Mouse (Mus musculus) heart, embryonic 11.5 days (tissue): Measurements from ENCODE around the gene Nek1. TPM values are rescaled to one million over a fixed set of nuclear protein-coding genes. Genes with fewer than 3 reads are reported as not detected.
"Not testable (repeated sequence)": the region's sequence is repeated elsewhere in the genome, so short reads cannot be mapped to it uniquely, and the experiment has no call there.

ENCODE experiments used
- ATAC-seq: fragments of 200-750 bp; cut with Nextera tagmentation; replicated peaks from 2 replicates; pipeline ENCODE4 v1.8.0; 2017; ENCODE audit warnings: moderate library complexity; ENCODE audit not compliant: insufficient number of reproducible peaks, low FRiP score, low TSS enrichment
- H3K27ac ChIP-seq: fragments of 300-500 bp; sonication (generic); 2 replicates; pipeline ENCODE4 v1.5.1; 2014; ENCODE audit warnings: mild to moderate bottlenecking, low read depth, low read length
- H3K27me3 ChIP-seq: fragments of 300-500 bp; sonication (generic); 2 replicates; pipeline ENCODE4 v1.6.1; 2014; ENCODE audit warnings: mild to moderate bottlenecking, low read length, mixed read lengths; ENCODE audit not compliant: control insufficient read depth, insufficient read depth
- H3K36me3 ChIP-seq: fragments of 300-500 bp; sonication (generic); 2 replicates; pipeline ENCODE4 v1.6.1; 2014; ENCODE audit warnings: mild to moderate bottlenecking, low read length, moderate library complexity, mixed read lengths; ENCODE audit not compliant: control insufficient read depth, insufficient read depth
- H3K4me1 ChIP-seq: fragments of 300-500 bp; sonication (generic); 2 replicates; pipeline ENCODE4 v1.6.1; 2014; ENCODE audit warnings: low read length; ENCODE audit not compliant: control insufficient read depth, insufficient read depth
- H3K4me2 ChIP-seq: fragments of 300-500 bp; sonication (generic); 2 replicates; pipeline ENCODE4 v1.6.1; 2014; ENCODE audit warnings: mild to moderate bottlenecking, moderate library complexity
- H3K4me3 ChIP-seq: fragments of 300-500 bp; sonication (generic); 2 replicates; pipeline ENCODE4 v1.5.1; 2014; ENCODE audit warnings: low read depth, low read length
- H3K9ac ChIP-seq: fragments of 300-500 bp; sonication (generic); 2 replicates; pipeline ENCODE4 v1.6.1; 2014; ENCODE audit warnings: mild to moderate bottlenecking, low read depth, low read length, moderate library complexity
- H3K9me3 ChIP-seq: fragments of 300-500 bp; sonication (generic); replicated peaks from 2 replicates; pipeline ENCODE4 v1.6.1; 2016; ENCODE audit warnings: low read length; ENCODE audit not compliant: control insufficient read depth
- WGBS: fragments of 180-500 bp; shearing (Covaris S2); extraction: QIAGEN DNeasy Blood & Tissue Kit; methylation state at CpG from one replicate; pipeline ENCODE4 v1.1.7; 2014; ENCODE audit not compliant: insufficient replicate concordance; 5-methylcytosine and 5-hydroxymethylcytosine counted together
- polyA plus RNA-seq: library from polyadenylated mRNA; unstranded; fragments of >200 nt; fragmentation: Nextera tagmentation; extraction: Ambion mirVana; gene quantifications from 2 replicates; pipeline ENCODE4 v1.2.1, GENCODE M21; 2014

The Nek1 gene
- polyA plus RNA-seq, 1 experiment from 2014 or later: 16.4 TPM

DNA sequence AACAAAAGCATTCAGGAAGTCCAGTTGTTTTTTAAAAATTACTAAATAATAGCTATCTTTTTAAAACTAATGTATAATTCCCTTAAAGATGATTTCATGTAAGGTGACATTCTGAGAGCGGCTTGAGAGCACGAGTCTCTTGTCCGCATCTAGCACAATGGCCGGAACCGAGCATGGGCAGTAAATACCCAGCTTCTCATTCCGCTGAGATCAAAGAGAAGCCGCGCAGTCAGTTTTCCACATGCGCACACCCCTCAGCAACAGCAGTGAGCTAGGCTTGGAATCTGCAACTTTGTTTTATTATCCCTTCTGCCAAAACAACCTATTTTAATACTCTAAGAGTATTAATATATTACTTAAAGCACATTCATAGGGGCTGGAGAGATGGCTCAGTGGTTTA lies 16.2 kb upstream of the Nek1 start:
- no peaks in the 10 kb centered on the region for H3K36me3 ChIP-seq
- no peak overlapping the region for H3K4me3 ChIP-seq
- no peak overlapping the region for H3K27ac ChIP-seq
- 79% methylated on average over 9 of the region's 9 CpGs for WGBS
- H3K9me3 ChIP-seq: no peaks in the 10 kb centered on the region
- ATAC-seq: no peak
- H3K4me2 ChIP-seq: no peak overlapping the region
- no peak overlapping the region for H3K9ac ChIP-seq
- H3K4me1 ChIP-seq: peaks cover 11% of the 10 kb centered on the region
- H3K27me3 ChIP-seq: no peaks in the 10 kb centered on the region

GRCm38 (mm10) chr8:60978496-60978895 lies 14.5 kb upstream of the Nek1 start:
- no peaks in the 10 kb centered on the region for H3K27me3 ChIP-seq
- no peaks in the 10 kb centered on the region for H3K36me3 ChIP-seq
- no peak overlapping the region for H3K4me3 ChIP-seq
- 0 out of 2 replicates have a peak, but pooled peaks cover 3% of the 10 kb centered on the region for H3K4me1 ChIP-seq
- no peak for ATAC-seq
- H3K9ac ChIP-seq: no peak overlapping the region
- H3K9me3 ChIP-seq: no peaks in the 10 kb centered on the region
- WGBS: 81% methylated on average over 5 of the region's 5 CpGs
- H3K27ac ChIP-seq: no peak overlapping the region
- H3K4me2 ChIP-seq: no peak overlapping the region

- ATAC-seq: no peak
- no peak overlapping the region for H3K27ac ChIP-seq
- no peak overlapping the region for H3K9ac ChIP-seq
- H3K27me3 ChIP-seq: no peaks in the 10 kb centered on the region
- no peaks in the 10 kb centered on the region for H3K36me3 ChIP-seq
- peak overlapping the region; percentile 88 for H3K4me2 ChIP-seq
- H3K9me3 ChIP-seq: no peaks in the 10 kb centered on the region
- H3K4me3 ChIP-seq: peak overlapping the region; percentile 68; the same call in 1 of the 2 replicates
- 19% methylated on average over 1 of the region's 1 CpGs for WGBS
- H3K4me1 ChIP-seq: 0 out of 2 replicates have a peak, but pooled peaks cover 3% of the 10 kb centered on the region
These were observed 11.6 kb upstream of the Nek1 start for GRCm38 (mm10) chr8:60981388-60981787.

- no peaks in the 10 kb centered on the region for H3K9me3 ChIP-seq
- H3K4me3 ChIP-seq: peak within 1 kb of the TSS; percentile 68
- H3K9ac ChIP-seq: peak within 1 kb of the TSS; percentile 87
- H3K4me1 ChIP-seq: 0 out of 2 replicates have a peak, but pooled peaks cover 3% of the 10 kb centered on the region
- peak within 1 kb of the TSS; percentile 88 for H3K4me2 ChIP-seq
- H3K27ac ChIP-seq: peak within 1 kb of the TSS; percentile 93
- no peaks in the 10 kb centered on the region for H3K36me3 ChIP-seq
- WGBS: under 1% methylated on average over 100 of the region's 101 CpGs
- no peaks in the 10 kb centered on the region for H3K27me3 ChIP-seq
- peak; percentile 100 for ATAC-seq
These were observed 10.0 kb upstream of the Nek1 start, which contains the start of gene Clcn3 for GRCm38 (mm10) chr8:60982701-60983687. Clcn3 (minus strand) TSS chr8:60983300.

- Histone ChIP-seq H3K9me3 (no peaks in the 10 kb centered on the region), H3K36me3 (no peaks in the 10 kb centered on the region), H3K4me1 (0 out of 2 replicates have a peak, but pooled peaks cover 3% of the 10 kb centered on the region), H3K27me3 (no peaks in the 10 kb centered on the region), H3K27ac (peak overlapping the region; percentile 93), H3K4me3 (peak overlapping the region; percentile 68), H3K9ac (peak overlapping the region; percentile 68), H3K4me2 (peak overlapping the region; percentile 88)
- WGBS: 11% methylated on average over 9 of the region's 9 CpGs
- peak; percentile 69 for ATAC-seq
These were observed 9.3 kb upstream of the Nek1 start for GRCm38 (mm10) chr8:60983688-60984079.

DNA sequence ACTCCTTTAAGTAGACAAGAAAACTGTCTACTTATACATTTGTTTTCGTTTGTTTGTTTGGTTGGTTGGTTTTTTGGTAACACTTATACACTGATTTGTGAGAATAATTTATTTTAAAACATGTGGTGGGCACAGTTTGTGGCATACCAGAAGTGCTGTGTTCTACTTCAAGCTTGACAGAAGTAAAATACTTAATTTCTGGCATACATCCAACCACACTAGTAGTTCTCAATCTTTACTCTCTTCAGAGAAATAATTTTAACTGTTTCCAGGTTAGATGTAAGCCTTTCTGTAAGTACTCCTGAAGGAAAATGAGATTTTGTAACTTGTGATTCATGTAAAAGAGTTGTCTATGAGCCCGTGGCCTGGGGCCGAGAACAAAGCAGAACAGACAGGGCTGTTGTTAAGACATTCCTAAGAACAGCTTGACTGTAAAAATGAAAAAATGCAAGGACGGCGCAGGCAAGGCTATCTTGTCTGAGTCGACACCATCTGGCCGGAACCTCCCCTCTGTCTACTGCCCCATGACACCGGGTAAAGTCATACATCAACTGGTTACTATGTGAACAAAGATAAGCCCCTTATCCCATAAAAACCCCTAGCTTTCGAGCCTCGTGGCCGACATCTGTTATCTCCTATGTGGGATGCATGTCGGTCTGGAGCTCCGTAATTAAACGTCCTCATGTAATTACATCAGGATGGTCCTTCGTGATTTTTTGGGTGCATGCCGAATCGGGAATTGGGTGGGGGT lies 8.6 kb upstream of the Nek1 start:
- not testable (repeated sequence) for H3K36me3 ChIP-seq, H3K9me3 ChIP-seq, H3K27me3 ChIP-seq, H3K4me1 ChIP-seq, H3K27ac ChIP-seq, H3K9ac ChIP-seq, ATAC-seq
- 74% methylated on average over 17 of the region's 17 CpGs for WGBS
- H3K4me2 ChIP-seq: peak overlapping the region; percentile 88
- H3K4me3 ChIP-seq: 0 out of 2 replicates have a peak overlapping the region, but pooled peaks have one; percentile 68

DNA sequence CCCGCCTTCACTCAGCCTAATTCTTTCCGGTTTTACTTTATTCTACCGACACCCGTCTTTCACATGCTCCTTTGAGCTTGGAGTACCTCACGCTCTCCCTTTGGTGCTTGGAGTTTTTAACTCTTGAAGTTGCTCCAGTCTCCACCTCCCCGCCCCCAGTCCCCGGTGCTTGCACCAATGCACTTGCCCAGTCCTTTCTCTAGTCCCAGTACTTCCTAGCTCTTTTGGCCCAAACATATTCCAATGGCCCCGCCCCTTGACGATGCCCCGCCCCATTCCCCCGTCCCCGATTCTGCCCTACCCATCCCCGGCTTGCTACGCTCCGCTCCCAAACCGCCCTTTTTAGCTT lies 460 bp upstream of the Nek1 start:
- no peaks in the 10 kb centered on the region for H3K9me3 ChIP-seq
- H3K4me1 ChIP-seq: peaks cover 4% of the 10 kb centered on the region
- peak overlapping the region; percentile 82 for H3K4me3 ChIP-seq
- WGBS: under 1% methylated on average over 16 of the region's 16 CpGs
- H3K27ac ChIP-seq: peak overlapping the region; percentile 93
- H3K36me3 ChIP-seq: no peaks in the 10 kb centered on the region
- peak; percentile 88 for ATAC-seq
- no peaks in the 10 kb centered on the region for H3K27me3 ChIP-seq
- H3K9ac ChIP-seq: peak overlapping the region; percentile 87
- H3K4me2 ChIP-seq: peak overlapping the region; percentile 73

DNA sequence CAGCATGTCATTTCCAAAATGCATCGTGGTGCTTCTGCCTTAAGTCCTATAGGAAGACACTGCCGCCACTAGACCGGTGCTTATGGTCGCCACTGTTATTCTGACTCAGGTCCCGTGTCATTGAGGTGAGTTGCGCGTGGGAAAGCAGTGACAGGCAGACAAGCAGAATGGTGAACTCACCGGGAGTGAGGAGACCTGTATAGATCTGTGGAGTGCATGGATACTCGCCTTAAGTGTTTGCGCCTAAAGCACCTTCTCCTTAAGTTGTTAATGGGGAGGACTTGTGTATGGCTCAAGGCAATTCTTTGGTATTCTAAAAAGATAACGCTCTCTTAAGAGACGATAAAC lies 618 bp downstream of the Nek1 start:
- peak overlapping the region; percentile 73 for H3K4me2 ChIP-seq
- 2% methylated on average over 12 of the region's 12 CpGs for WGBS
- no peaks in the 10 kb centered on the region for H3K27me3 ChIP-seq
- peak overlapping the region; percentile 82 for H3K4me3 ChIP-seq
- no peaks in the 10 kb centered on the region for H3K36me3 ChIP-seq
- peak overlapping the region; percentile 93 for H3K27ac ChIP-seq
- ATAC-seq: no peak; the same call in 1 of the 2 replicates
- peaks cover 4% of the 10 kb centered on the region for H3K4me1 ChIP-seq
- peaks cover 4% of the 10 kb centered on the region; the same call in 1 of the 2 replicates for H3K9me3 ChIP-seq
- peak overlapping the region; percentile 87 for H3K9ac ChIP-seq
